Mouse (Mus musculus): ENCODE data around the gene Tff3. TPM values are rescaled to one million over a fixed set of nuclear protein-coding genes. Genes with fewer than 3 reads are reported as not detected.

Gene Tff3
- polyA plus RNA-seq, 1 experiment from 2014 or later: not detected

GRCm38 (mm10) chr17:31113191-31113856 lies 16.1 kb downstream of the Tff3 start:
- Histone ChIP-seq H3K9ac (ENCODE audit: low read depth, low read length) (no peak overlapping the region), H3K9me3 (ENCODE audit: control insufficient read depth, low read length) (no peaks in the 10 kb centered on the region), H3K4me2 (replicated peaks; ENCODE audit: low read depth, low read length) (no peak overlapping the region), H3K4me1 (ENCODE audit: control insufficient read depth, insufficient read depth, low read length) (no peaks in the 10 kb centered on the region), H3K27ac (ENCODE audit: low read depth, low read length) (no peak overlapping the region), H3K27me3 (ENCODE audit: control insufficient read depth, insufficient read depth, low read length) (no peaks in the 10 kb centered on the region), H3K36me3 (ENCODE audit: control insufficient read depth, insufficient read depth, low read length) (no peaks in the 10 kb centered on the region), H3K4me3 (ENCODE audit: low read length) (no peak overlapping the region)
- no peak for ATAC-seq (ENCODE audit: low FRiP score, low TSS enrichment)
- 61% methylated on average over 9 of the region's 9 CpGs for WGBS

DNA sequence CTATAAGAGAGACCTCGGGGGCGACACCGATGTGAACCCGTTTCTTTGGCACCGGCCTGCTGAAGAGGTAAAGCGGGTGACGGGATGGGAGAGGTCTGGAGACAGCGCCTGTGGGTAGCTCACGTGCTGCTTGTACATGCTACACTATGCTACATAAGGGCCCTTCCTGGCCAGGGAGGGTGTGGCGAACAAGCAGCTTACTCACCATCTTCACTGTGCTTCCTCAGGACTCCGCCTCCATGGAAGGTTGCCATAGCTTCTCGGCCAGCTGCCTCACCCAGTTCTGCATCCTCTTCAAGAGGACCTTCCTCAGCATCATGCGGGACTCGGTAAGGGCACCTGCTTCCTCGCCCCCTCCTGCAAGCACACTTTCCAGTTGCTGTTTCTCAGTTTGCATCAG lies 21.1 kb downstream of the Tff3 start:
- Histone ChIP-seq H3K27me3 (ENCODE audit: control insufficient read depth, insufficient read depth, low read length) (no peaks in the 10 kb centered on the region), H3K27ac (ENCODE audit: low read depth, low read length) (no peak overlapping the region), H3K4me2 (replicated peaks; ENCODE audit: low read depth, low read length) (no peak overlapping the region), H3K4me1 (ENCODE audit: control insufficient read depth, insufficient read depth, low read length) (no peaks in the 10 kb centered on the region), H3K9ac (ENCODE audit: low read depth, low read length) (no peak overlapping the region), H3K4me3 (ENCODE audit: low read length) (no peak overlapping the region), H3K36me3 (ENCODE audit: control insufficient read depth, insufficient read depth, low read length) (no peaks in the 10 kb centered on the region), H3K9me3 (ENCODE audit: control insufficient read depth, low read length) (no peaks in the 10 kb centered on the region)
- WGBS: 94% methylated on average over 15 of the region's 15 CpGs
- ATAC-seq (ENCODE audit: low FRiP score, low TSS enrichment): no peak

- no peak overlapping the region for H3K27ac ChIP-seq (ENCODE audit: low read depth, low read length)
- H3K4me1 ChIP-seq (ENCODE audit: control insufficient read depth, insufficient read depth, low read length): no peaks in the 10 kb centered on the region
- no peak overlapping the region for H3K4me2 ChIP-seq (replicated peaks; ENCODE audit: low read depth, low read length)
- H3K9ac ChIP-seq (ENCODE audit: low read depth, low read length): no peak overlapping the region
- 76% methylated on average over 8 of the region's 8 CpGs for WGBS
- H3K27me3 ChIP-seq (ENCODE audit: control insufficient read depth, insufficient read depth, low read length): no peaks in the 10 kb centered on the region
- H3K9me3 ChIP-seq (ENCODE audit: control insufficient read depth, low read length): no peaks in the 10 kb centered on the region
- ATAC-seq (ENCODE audit: low FRiP score, low TSS enrichment): no peak
- no peak overlapping the region for H3K4me3 ChIP-seq (ENCODE audit: low read length)
- H3K36me3 ChIP-seq (ENCODE audit: control insufficient read depth, insufficient read depth, low read length): no peaks in the 10 kb centered on the region
Observed at GRCm38 (mm10) chr17:31103823-31104222, 25.6 kb downstream of the Tff3 start.

DNA sequence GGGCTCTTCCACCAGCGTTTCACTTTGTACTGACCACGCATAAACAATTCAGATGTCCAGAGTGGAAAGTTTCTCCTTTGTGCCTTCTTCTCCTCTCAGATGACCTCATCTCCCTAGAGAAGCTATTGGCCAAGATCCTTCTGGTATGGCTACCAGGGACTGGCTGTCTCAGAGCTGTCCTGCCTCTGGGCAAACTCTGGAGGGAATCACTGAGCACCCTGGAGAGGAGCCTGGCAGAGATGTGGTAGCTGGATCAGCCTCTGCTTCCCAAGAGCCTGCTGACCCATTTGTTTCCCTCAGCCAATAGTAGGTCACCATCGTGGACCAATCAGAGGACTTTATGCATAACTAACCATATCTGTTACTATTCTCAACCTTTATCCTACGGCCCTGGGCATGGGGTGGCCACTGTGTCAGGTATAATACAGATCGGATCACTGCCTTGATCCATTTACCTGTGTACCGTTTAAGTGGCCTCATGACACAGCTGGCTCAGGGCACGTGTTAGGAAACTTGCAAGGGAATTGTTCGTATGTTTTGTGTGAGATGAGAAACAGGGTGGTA lies 26.4 kb downstream of the Tff3 start:
- Histone ChIP-seq H3K27me3 (ENCODE audit: control insufficient read depth, insufficient read depth, low read length) (no peaks in the 10 kb centered on the region), H3K4me1 (ENCODE audit: control insufficient read depth, insufficient read depth, low read length) (no peaks in the 10 kb centered on the region), H3K27ac (ENCODE audit: low read depth, low read length) (no peak overlapping the region), H3K4me2 (replicated peaks; ENCODE audit: low read depth, low read length) (no peak overlapping the region), H3K9ac (ENCODE audit: low read depth, low read length) (no peak overlapping the region), H3K4me3 (ENCODE audit: low read length) (no peak overlapping the region), H3K9me3 (ENCODE audit: control insufficient read depth, low read length) (no peaks in the 10 kb centered on the region), H3K36me3 (ENCODE audit: control insufficient read depth, insufficient read depth, low read length) (no peaks in the 10 kb centered on the region)
- ATAC-seq (ENCODE audit: low FRiP score, low TSS enrichment): no peak
- 90% methylated on average over 8 of the region's 8 CpGs for WGBS

DNA sequence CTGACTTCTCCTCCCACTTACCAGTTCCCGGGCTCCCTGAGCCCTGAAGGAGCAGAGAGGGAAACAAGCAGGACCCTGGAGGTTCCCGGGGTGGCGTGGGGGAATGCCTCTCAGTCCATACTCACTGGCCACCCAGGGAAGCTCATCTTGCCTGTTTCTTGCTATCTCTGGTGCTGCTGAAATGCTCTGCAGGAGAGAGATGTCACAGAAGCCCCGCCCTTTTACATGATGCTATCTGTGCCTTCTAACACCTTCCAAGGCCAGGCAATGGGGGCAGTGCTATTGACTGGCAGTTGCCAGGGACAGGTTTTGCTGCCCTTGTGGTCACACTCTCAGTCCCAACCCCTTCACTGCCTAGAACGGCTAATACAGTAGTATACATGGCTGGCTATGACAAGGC lies 30.7 kb downstream of the Tff3 start:
- WGBS: 63% methylated on average over 5 of the region's 5 CpGs
- Histone ChIP-seq H3K27ac (ENCODE audit: low read depth, low read length) (no peak overlapping the region), H3K4me2 (replicated peaks; ENCODE audit: low read depth, low read length) (no peak overlapping the region), H3K36me3 (ENCODE audit: control insufficient read depth, insufficient read depth, low read length) (no peaks in the 10 kb centered on the region), H3K9ac (ENCODE audit: low read depth, low read length) (no peak overlapping the region), H3K4me1 (ENCODE audit: control insufficient read depth, insufficient read depth, low read length) (no peaks in the 10 kb centered on the region), H3K9me3 (ENCODE audit: control insufficient read depth, low read length) (no peaks in the 10 kb centered on the region), H3K27me3 (ENCODE audit: control insufficient read depth, insufficient read depth, low read length) (no peaks in the 10 kb centered on the region), H3K4me3 (ENCODE audit: low read length) (no peak overlapping the region)
- no peak for ATAC-seq (ENCODE audit: low FRiP score, low TSS enrichment)

GRCm38 (mm10) chr17:31096893-31097292 lies 32.6 kb downstream of the Tff3 start:
- no peak overlapping the region for H3K4me2 ChIP-seq (replicated peaks; ENCODE audit: low read depth, low read length)
- H3K36me3 ChIP-seq (ENCODE audit: control insufficient read depth, insufficient read depth, low read length): no peaks in the 10 kb centered on the region
- ATAC-seq (ENCODE audit: low FRiP score, low TSS enrichment): no peak
- no peaks in the 10 kb centered on the region for H3K27me3 ChIP-seq (ENCODE audit: control insufficient read depth, insufficient read depth, low read length)
- H3K4me1 ChIP-seq (ENCODE audit: control insufficient read depth, insufficient read depth, low read length): no peaks in the 10 kb centered on the region
- H3K9me3 ChIP-seq (ENCODE audit: control insufficient read depth, low read length): 0 out of 2 replicates have a peak, but pooled peaks cover 2% of the 10 kb centered on the region
- no peak overlapping the region for H3K9ac ChIP-seq (ENCODE audit: low read depth, low read length)
- no peak overlapping the region for H3K27ac ChIP-seq (ENCODE audit: low read depth, low read length)
- no peak overlapping the region for H3K4me3 ChIP-seq (ENCODE audit: low read length)
- WGBS: 98% methylated on average over 2 of the region's 2 CpGs

DNA sequence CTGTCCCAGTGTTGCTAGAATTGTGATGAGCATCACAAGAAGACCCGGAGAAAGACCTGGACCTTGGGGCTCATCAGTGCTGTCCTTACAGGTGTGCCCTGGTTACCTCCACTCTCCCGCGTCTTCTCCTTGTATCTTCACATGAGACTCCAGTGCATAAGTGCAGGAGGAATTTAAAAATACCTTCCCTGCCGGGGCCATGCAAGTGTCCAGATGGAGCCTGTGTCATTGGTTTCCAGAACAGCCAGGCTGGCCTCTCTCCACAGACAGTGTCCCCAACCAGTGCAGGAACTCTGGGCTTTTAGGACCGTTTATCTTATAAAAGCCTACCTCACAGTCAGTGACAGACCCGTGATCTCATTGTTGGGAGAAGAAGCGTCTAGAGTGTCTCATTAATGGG lies 33.9 kb downstream of the Tff3 start:
- 80% methylated on average over 7 of the region's 7 CpGs for whole genome bisulfite sequencing
- Histone ChIP-seq H3K27me3 (ENCODE audit: control insufficient read depth, insufficient read depth, low read length) (no peaks in the 10 kb centered on the region), H3K27ac (ENCODE audit: low read depth, low read length) (no peak overlapping the region), H3K36me3 (ENCODE audit: control insufficient read depth, insufficient read depth, low read length) (no peaks in the 10 kb centered on the region), H3K9ac (ENCODE audit: low read depth, low read length) (no peak overlapping the region), H3K4me3 (ENCODE audit: low read length) (no peak overlapping the region), H3K4me2 (replicated peaks; ENCODE audit: low read depth, low read length) (no peak overlapping the region), H3K4me1 (ENCODE audit: control insufficient read depth, insufficient read depth, low read length) (no peaks in the 10 kb centered on the region), H3K9me3 (ENCODE audit: control insufficient read depth, low read length) (0 out of 2 replicates have a peak, but pooled peaks cover 2% of the 10 kb centered on the region)
- ATAC-seq (ENCODE audit: low FRiP score, low TSS enrichment): no peak

GRCm38 (mm10) chr17:31094781-31095180 lies 34.7 kb downstream of the Tff3 start:
- no peak for ATAC-seq (ENCODE audit: low FRiP score, low TSS enrichment)
- H3K4me2 ChIP-seq (replicated peaks; ENCODE audit: low read depth, low read length): no peak overlapping the region

DNA sequence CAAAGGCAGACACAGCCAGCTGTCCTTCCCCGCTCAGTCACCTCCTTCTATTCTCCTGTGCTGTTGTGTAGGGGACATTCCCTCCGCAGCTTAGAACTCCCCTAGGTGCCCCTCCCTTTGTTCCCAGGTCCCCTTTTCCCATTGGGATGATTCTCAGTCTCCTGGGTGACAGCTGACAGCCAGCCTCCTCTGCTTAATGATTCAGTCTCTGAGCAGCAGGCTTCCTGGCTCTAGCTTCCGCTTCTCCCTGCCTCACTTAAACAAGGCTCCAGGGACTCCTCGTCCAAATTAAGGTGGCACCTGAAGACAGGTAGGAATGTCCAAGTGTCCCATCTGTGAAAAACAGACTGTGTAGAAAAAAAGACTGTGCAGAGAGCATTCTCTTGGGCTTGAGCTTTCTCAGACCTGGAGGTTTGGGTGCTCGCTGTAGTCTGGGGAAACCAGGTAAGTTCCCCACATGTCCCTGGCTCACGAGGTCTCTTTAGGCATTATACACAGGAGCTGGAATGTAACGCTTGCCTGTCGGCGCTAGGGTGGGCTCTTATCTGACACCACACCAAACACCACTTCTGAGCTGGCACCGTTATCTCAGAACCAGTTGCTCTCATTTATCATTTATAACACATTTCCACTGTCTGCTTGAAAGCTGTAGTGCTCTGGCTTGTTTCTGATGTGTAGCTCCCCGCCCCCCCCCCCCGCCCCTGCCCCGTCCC lies 38.3 kb downstream of the Tff3 start:
- 0 out of 2 replicates have a peak, but pooled peaks cover 2% of the 10 kb centered on the region for H3K9me3 ChIP-seq (ENCODE audit: control insufficient read depth, low read length)
- no peaks in the 10 kb centered on the region for H3K27me3 ChIP-seq (ENCODE audit: control insufficient read depth, insufficient read depth, low read length)
- H3K4me1 ChIP-seq (ENCODE audit: control insufficient read depth, insufficient read depth, low read length): peaks cover 12% of the 10 kb centered on the region
- H3K27ac ChIP-seq (ENCODE audit: low read depth, low read length): no peak overlapping the region
- no peaks in the 10 kb centered on the region for H3K36me3 ChIP-seq (ENCODE audit: control insufficient read depth, insufficient read depth, low read length)
- H3K9ac ChIP-seq (ENCODE audit: low read depth, low read length): no peak overlapping the region
- no peak for ATAC-seq (ENCODE audit: low FRiP score, low TSS enrichment)
- 58% methylated on average over 13 of the region's 13 CpGs for WGBS
- no peak overlapping the region for H3K4me2 ChIP-seq (replicated peaks; ENCODE audit: low read depth, low read length)
- H3K4me3 ChIP-seq (ENCODE audit: low read length): no peak overlapping the region

More at GRCm38 (mm10) chr17:31094781-31095180, 34.7 kb downstream of the Tff3 start:
- no peak overlapping the region for H3K27ac ChIP-seq (ENCODE audit: low read depth, low read length)
- H3K9me3 ChIP-seq (ENCODE audit: control insufficient read depth, low read length): 0 out of 2 replicates have a peak, but pooled peaks cover 2% of the 10 kb centered on the region
- no peaks in the 10 kb centered on the region for H3K27me3 ChIP-seq (ENCODE audit: control insufficient read depth, insufficient read depth, low read length)
- H3K4me1 ChIP-seq (ENCODE audit: control insufficient read depth, insufficient read depth, low read length): no peaks in the 10 kb centered on the region
- H3K9ac ChIP-seq (ENCODE audit: low read depth, low read length): no peak overlapping the region
- H3K36me3 ChIP-seq (ENCODE audit: control insufficient read depth, insufficient read depth, low read length): no peaks in the 10 kb centered on the region
- WGBS: 56% methylated on average over 5 of the region's 5 CpGs
- H3K4me3 ChIP-seq (ENCODE audit: low read length): no peak overlapping the region
